Mouse (Mus musculus) bone marrow macrophage, adult 2 months (primary cell): ENCODE data around the gene Slc22a20. TPM values are rescaled to one million over a fixed set of nuclear protein-coding genes. Genes with fewer than 3 reads are reported as not detected.

Source experiments
- H3K27ac ChIP-seq: 2 replicates; pipeline ENCODE4 v1.5.1; 2012; ENCODE audit warnings: low read depth, low read length; ENCODE audit not compliant: insufficient read depth
- H3K4me1 ChIP-seq: 2 replicates; pipeline ENCODE4 v1.6.1; 2012; ENCODE audit warnings: low read length; ENCODE audit not compliant: control insufficient read depth, insufficient read depth
- H3K4me3 ChIP-seq: 2 replicates; pipeline ENCODE4 v1.5.1; 2012; ENCODE audit warnings: mild to moderate bottlenecking, low read length, moderate library complexity; ENCODE audit not compliant: insufficient read depth
- CTCF ChIP-seq: IDR thresholded peaks from 2 replicates; pipeline ENCODE4 v1.5.1; 2012; ENCODE audit warnings: low read depth, mild to moderate bottlenecking, low read length, moderate library complexity
- POLR2A ChIP-seq: IDR thresholded peaks from 2 replicates; pipeline ENCODE4 v1.6.1; 2012; ENCODE audit warnings: mild to moderate bottlenecking, low read depth, low read length, borderline replicate concordance
- polyA plus RNA-seq: library from polyadenylated mRNA; stranded (reverse); fragments of >200 nt; gene quantifications from 2 replicates; pipeline ENCODE4 v1.2.4, GENCODE M21; 2012; ENCODE audit not compliant: missing spikeins, insufficient read depth, insufficient read length

The Slc22a20 gene
- polyA plus RNA-seq, 1 experiment: not detected

DNA sequence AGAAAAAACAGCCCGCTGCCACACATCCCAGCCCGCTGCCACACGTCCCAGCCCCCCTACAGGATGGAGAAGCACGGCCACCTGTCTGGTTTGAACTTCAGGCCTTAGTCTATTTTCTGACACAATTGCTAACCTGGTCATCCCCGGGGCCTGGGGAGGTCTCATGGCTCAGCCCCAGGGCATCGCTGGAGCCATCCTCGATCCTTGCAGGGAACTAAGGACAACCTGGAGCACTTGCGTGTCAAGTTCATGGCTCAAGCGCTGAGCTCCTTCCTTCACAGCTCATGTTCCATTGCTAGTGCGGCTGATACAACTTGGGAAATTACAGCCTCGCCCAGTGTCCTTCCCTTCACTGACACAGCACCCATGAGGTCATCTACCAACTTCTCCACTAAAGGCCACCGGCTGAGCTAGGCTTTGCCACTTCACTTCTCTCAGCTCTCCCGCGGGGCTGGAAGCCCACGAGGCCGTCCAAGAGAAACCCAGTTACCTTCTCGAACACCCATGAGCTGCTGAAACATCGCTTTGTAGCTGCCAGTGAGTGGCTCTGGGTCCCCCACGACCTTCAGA lies 32.7 kb downstream of the Slc22a20 start:
- TF ChIP-seq POLR2A: no peak
- no peak for TF ChIP-seq CTCF

DNA sequence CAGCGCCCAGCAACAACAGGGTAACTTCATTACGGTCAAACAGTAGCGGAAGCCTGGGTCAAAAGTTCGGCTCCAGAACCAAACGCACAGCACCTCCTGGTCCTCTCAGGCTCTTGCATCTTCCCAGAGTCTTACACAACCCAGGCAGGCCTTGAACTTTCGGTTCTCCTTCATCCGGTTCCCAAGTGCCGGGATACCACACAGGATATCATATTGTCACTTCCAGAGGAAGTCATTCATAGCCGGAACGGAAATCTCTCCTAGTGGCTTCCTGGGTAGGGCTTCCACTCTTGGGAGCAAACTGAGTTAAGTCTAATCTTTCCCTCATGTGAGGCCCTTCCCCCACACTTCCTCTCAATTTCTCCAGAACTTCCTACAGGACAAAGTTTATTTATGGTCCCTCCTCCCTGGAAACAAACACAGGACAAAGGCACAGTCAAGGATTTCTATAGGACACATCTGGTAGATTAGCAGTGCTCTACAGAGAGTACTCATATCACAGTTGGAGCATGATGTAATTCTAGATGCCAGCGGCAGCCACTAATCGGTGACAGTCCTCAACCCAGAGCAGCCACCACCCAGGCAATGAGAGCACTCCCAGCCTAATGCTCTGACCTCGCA lies 33.8 kb downstream of the Slc22a20 start:
- TF ChIP-seq CTCF (no peak), POLR2A (no peak)
- H3K27ac ChIP-seq: no peak overlapping the region
- H3K4me1 ChIP-seq: peaks cover 29% of the 10 kb centered on the region
- H3K4me3 ChIP-seq: no peak overlapping the region

More for the DNA sequence above, 32.7 kb downstream of the Slc22a20 start:
- Histone ChIP-seq H3K27ac (no peak overlapping the region), H3K4me3 (no peak overlapping the region), H3K4me1 (peaks cover 27% of the 10 kb centered on the region)

DNA sequence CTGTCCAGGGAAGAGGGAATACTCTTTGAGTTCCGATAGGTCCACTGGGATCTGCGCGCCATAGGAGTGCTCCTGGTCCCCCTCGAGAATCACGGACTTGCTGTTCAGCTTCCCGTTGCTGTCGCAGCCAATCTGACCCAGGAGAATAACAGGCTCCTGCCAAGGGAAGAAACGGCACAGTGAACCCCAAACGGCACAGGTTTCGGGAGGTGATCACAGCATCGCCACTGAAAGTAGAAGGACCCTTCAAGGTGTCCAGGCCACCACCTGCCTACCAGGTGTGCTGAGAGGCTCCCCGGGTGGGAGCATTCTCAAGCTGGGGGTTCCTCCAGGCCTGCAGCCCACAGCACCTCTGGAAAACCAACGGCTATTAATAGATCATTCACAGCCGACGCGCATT lies 34.3 kb downstream of the Slc22a20 start:
- Histone ChIP-seq H3K4me3 (no peak overlapping the region), H3K27ac (no peak overlapping the region), H3K4me1 (peaks cover 32% of the 10 kb centered on the region)
- no peak for TF ChIP-seq CTCF
- TF ChIP-seq POLR2A: no peak

DNA sequence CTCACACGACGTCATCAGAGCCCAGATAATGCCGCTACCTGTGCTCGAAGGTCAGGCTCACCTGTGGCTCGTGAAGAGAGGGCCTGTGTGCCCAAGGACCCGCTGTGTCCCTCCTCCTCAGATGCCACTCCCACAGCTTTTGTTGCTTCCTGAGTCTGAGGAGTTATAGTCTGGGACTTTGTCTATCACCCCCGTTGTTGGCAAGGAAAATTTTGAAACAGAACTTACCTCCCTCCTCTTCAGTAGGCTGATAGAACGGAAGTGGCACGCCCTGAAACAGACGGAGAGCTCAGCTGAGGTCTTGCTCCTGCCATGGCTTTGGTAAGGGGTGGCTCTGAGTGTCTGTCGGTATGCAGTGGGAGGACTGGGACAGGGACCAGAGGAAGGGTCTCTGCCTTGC lies 35.7 kb downstream of the Slc22a20 start:
- TF ChIP-seq CTCF (no peak), POLR2A (no peak)
- Histone ChIP-seq H3K4me3 (no peak overlapping the region), H3K27ac (no peak overlapping the region), H3K4me1 (peaks cover 44% of the 10 kb centered on the region)

DNA sequence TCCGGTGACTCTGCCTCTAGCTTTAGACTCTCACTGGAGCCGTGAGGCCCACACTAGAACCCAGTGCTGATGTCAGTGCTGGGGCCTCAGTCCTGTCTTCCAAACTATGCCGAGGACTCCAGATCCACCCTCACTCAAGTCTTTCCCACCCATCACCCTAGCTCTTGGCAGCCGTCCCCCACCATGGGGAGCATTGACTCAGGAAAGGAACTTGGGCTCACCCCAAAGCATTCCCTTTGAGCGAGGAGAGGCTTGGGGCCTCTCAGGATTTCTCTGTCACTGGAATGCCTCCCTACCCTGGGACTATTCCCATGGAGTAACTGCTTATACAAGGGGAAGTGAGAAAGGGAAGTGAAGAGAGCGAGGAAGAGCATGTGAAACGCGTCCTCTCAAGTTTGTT lies 40.1 kb downstream of the Slc22a20 start:
- H3K4me3 ChIP-seq: no peak overlapping the region
- TF ChIP-seq POLR2A (no peak), CTCF (no peak)
- H3K27ac ChIP-seq: peak overlapping the region; percentile 90
- peaks cover 35% of the 10 kb centered on the region for H3K4me1 ChIP-seq

DNA sequence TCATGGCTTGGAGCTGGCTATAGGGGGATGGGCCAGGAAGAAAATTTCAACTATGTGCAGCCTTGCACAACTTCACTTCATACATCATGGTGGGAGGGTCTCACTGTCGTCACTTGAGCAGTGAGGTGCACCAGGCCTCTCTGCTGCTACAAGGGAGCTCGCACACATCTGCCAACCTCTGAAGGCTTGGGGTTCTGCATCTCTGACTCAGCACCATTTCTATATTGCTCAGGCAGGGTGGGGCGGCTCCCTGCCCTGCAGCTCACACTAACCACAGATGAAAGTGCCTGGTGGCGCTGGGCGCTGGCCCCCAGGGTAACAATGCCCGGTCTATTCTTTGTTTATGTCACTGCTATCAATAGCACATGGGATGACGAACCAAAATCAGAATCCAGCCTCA lies 40.9 kb downstream of the Slc22a20 start:
- peak overlapping the region; percentile 90 for H3K27ac ChIP-seq
- no peak overlapping the region for H3K4me3 ChIP-seq
- TF ChIP-seq CTCF: no peak
- TF ChIP-seq POLR2A: no peak
- peaks cover 35% of the 10 kb centered on the region for H3K4me1 ChIP-seq

DNA sequence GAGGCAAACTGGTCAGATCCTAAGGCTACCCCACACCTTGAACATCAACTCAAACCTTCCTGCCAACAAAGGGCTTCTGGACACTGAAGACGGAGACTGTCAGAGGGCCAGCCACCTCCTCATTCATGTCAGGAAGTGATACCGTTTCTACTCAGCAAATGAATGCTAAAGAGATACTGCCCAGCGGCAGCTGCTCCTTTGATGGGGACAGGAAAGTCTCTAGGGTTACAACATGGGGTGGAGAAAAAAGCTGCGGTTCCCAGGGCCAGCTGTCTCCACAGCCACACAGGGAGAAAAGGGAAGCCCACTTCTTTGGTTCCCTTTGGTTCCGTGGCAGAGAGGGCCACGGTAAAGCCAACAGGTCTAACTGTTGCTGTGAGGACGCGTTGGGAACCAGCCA lies 41.8 kb downstream of the Slc22a20 start:
- H3K4me3 ChIP-seq: no peak overlapping the region
- H3K27ac ChIP-seq: no peak overlapping the region
- TF ChIP-seq CTCF (no peak), POLR2A (no peak)
- H3K4me1 ChIP-seq: peaks cover 32% of the 10 kb centered on the region

DNA sequence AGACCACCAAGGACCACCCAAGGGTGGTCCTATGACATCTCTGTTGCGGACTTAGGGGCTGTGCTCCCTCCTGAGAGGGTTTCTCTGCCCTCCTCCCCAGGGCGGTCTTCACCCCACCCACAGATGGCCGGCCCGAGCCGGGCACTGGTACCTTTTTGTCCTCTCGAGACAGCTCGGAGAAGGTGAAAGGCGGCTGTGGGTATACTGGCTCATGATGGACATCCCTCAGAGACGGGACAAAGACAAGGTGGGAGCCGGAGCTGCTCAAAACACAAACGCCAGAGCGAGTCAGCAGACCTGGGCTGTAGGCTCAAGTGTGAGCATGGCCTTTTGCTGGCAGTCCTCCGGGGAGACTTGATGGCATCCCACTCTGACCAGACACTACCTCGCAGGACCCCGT lies 42.5 kb downstream of the Slc22a20 start:
- Histone ChIP-seq H3K4me3 (no peak overlapping the region), H3K27ac (no peak overlapping the region), H3K4me1 (peaks cover 32% of the 10 kb centered on the region)
- TF ChIP-seq POLR2A (no peak), CTCF (no peak)

DNA sequence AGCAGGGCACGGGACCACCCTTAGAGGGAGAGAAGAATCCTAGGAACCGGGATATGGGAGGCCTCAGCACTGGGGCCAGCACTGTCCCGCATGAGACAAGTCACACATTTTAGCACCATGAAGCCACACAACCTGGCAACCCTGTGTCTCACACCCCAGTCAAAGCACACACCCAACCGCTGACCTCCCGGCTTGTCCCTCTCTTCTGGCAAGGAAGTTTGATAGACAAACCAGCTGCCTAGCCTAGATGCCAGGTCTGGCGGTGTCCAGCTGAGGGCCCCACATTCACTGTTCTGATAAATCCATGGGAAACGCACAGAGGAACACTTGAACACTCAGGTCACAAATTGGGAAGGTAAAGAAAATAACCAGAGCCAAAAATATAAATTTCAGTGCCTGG lies 43.4 kb downstream of the Slc22a20 start:
- Histone ChIP-seq H3K27ac (no peak overlapping the region), H3K4me1 (peaks cover 33% of the 10 kb centered on the region), H3K4me3 (no peak overlapping the region)
- TF ChIP-seq POLR2A (no peak), CTCF (no peak)

DNA sequence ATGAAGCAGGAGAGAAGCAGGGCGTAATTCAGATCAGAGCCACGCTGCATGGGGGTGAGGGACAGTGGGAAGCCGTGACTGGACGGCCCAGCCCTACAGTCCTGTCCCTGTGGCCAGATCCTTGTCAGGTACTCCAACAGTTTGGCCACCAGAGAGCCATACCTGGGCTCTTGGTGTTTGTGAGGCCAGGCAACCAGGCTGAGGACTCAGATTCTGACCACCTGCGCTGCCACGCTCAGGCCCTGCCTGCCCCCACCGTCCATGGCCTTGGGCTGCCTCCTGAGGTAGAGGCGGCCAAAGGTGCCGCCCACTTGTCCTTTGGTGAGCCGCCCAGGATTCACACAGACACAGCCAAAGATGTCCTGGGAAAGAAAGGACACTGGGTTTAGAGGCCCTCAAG lies 45.3 kb downstream of the Slc22a20 start:
- Histone ChIP-seq H3K4me3 (no peak overlapping the region), H3K4me1 (peaks cover 22% of the 10 kb centered on the region), H3K27ac (no peak overlapping the region)
- TF ChIP-seq POLR2A (no peak), CTCF (no peak)

DNA sequence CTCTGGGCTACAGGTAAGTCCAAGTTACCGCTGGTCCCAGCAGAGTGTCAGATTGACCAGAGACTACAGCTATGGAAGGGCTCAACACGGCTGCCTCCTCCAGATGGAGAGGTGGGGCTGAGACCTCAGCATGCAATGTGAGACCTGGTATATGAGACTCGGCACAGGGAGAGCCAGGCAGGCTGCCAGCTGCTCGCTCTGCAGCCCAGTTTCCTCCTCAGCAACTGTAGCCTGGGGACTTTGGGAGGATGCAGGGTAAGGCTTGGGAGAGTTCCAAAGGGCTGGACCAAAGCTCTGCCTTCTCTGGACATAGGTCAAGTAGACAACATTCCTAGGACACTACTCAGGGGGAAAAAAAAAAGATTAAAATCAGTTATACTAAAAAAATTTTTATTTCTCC lies 45.8 kb downstream of the Slc22a20 start:
- Histone ChIP-seq H3K4me3 (no peak overlapping the region), H3K4me1 (peaks cover 19% of the 10 kb centered on the region), H3K27ac (no peak overlapping the region)
- TF ChIP-seq POLR2A (no peak), CTCF (no peak)

DNA sequence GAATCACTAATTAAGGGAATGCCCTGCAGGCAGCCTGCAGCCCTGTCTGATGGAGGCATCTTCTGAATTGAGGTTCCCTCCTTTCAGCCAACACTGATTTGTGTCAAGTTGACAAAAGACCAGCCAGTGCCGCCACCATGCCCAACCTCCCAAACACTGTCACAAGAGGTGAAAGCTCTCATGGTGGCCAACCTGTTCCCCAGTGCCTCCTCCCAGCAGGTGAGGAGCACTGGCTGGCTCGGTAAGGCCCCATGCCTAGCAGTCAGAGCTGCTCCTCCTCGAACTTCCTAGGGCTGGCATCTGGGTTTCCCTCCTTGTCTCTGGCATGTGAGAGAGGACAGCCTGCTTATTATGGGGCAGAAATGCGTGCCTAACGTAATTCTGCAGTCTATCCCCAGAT lies 46.2 kb downstream of the Slc22a20 start:
- peaks cover 15% of the 10 kb centered on the region for H3K4me1 ChIP-seq
- TF ChIP-seq POLR2A (no peak), CTCF (no peak)
- no peak overlapping the region for H3K27ac ChIP-seq
- no peak overlapping the region for H3K4me3 ChIP-seq
